Mouse (Mus musculus) hindbrain, embryonic 15.5 days (tissue): ENCODE data around the gene Gm20547. TPM values are rescaled to one million over a fixed set of nuclear protein-coding genes. Genes with fewer than 3 reads are reported as not detected.

ENCODE experiments used
- ATAC-seq: fragments of 200-750 bp; cut with Nextera tagmentation; 2 replicates; pipeline ENCODE4 v1.8.0; 2017; ENCODE audit warnings: low read depth, moderate number of reproducible peaks, moderate TSS enrichment; ENCODE audit not compliant: low FRiP score
- H3K27ac ChIP-seq: fragments of 300-500 bp; sonication (generic); replicated peaks from 2 replicates; pipeline ENCODE4 v1.5.1; 2015; ENCODE audit warnings: mild to moderate bottlenecking, inconsistent platforms
- H3K27me3 ChIP-seq: fragments of 300-500 bp; sonication (generic); 2 replicates; pipeline ENCODE4 v1.6.1; 2015; ENCODE audit warnings: control low read depth, inconsistent platforms
- H3K36me3 ChIP-seq: fragments of 300-500 bp; sonication (generic); 2 replicates; pipeline ENCODE4 v1.6.1; 2015; ENCODE audit warnings: control low read depth, inconsistent platforms
- H3K4me1 ChIP-seq: fragments of 300-500 bp; sonication (generic); replicated peaks from 2 replicates; pipeline ENCODE4 v1.6.1; 2015; ENCODE audit warnings: control low read depth, inconsistent platforms
- H3K4me2 ChIP-seq: fragments of 300-500 bp; sonication (generic); 2 replicates; pipeline ENCODE4 v1.6.1; 2015; ENCODE audit warnings: moderate library complexity, mild to moderate bottlenecking, inconsistent platforms
- H3K4me3 ChIP-seq: fragments of 300-500 bp; sonication (generic); 2 replicates; pipeline ENCODE4 v1.5.1; 2015; ENCODE audit warnings: mild to moderate bottlenecking, inconsistent platforms
- H3K9ac ChIP-seq: fragments of 300-500 bp; sonication (generic); 2 replicates; pipeline ENCODE4 v1.6.1; 2015; ENCODE audit warnings: inconsistent platforms
- H3K9me3 ChIP-seq: fragments of 300-500 bp; sonication (generic); 2 replicates; pipeline ENCODE4 v1.6.1; 2016; ENCODE audit warnings: control low read depth, inconsistent platforms
- WGBS: fragments of 180-500 bp; shearing (Covaris S2); methylation state at CpG from one replicate; pipeline ENCODE4 v1.1.7; 2015; 5-methylcytosine and 5-hydroxymethylcytosine counted together
- polyA plus RNA-seq: library from polyadenylated mRNA; unstranded; fragments of >200 nt; fragmentation: Nextera tagmentation; extraction: Ambion mirVana; gene quantifications from 2 replicates; pipeline ENCODE4 v1.2.1, GENCODE M21; 2015

Gene Gm20547
- polyA plus RNA-seq, 1 experiment from 2014 or later, result not detected

- ATAC-seq, result peak; percentile 31
- 5% methylated on average over 51 of the region's 51 CpGs for WGBS
Measured at GRCm38 (mm10) chr17:34894801-34895530, 13.1 kb upstream of the Gm20547 start.

GRCm38 (mm10) chr17:34894074-34894597 lies 12.3 kb upstream of the Gm20547 start:
- no peaks in the 10 kb centered on the region for H3K9me3 ChIP-seq
- H3K27me3 ChIP-seq, result no peaks in the 10 kb centered on the region
- H3K4me3 ChIP-seq, result peak overlapping the region; percentile 74
- H3K9ac ChIP-seq, result peak overlapping the region; percentile 81
- H3K4me1 ChIP-seq, result peaks cover 35% of the 10 kb centered on the region
- peak; percentile 92 for ATAC-seq
- 0% methylated on average over 16 of the region's 51 CpGs for WGBS
- no peaks in the 10 kb centered on the region; the same call in 1 of the 2 replicates for H3K36me3 ChIP-seq
- peak overlapping the region; percentile 91 for H3K27ac ChIP-seq
- H3K4me2 ChIP-seq, result peak overlapping the region; percentile 96

More at GRCm38 (mm10) chr17:34894801-34895530, 13.1 kb upstream of the Gm20547 start:
- Histone ChIP-seq H3K4me2 (peak overlapping the region; percentile 96), H3K4me1 (peaks cover 40% of the 10 kb centered on the region), H3K27ac (peak overlapping the region; percentile 91), H3K27me3 (no peaks in the 10 kb centered on the region), H3K9ac (peak overlapping the region; percentile 81), H3K36me3 (no peaks in the 10 kb centered on the region; the same call in 1 of the 2 replicates), H3K4me3 (peak overlapping the region; percentile 74), H3K9me3 (no peaks in the 10 kb centered on the region)

GRCm38 (mm10) chr17:34893072-34893824 lies 11.4 kb upstream of the Gm20547 start:
- Histone ChIP-seq H3K4me1 (peaks cover 35% of the 10 kb centered on the region), H3K36me3 (no peaks in the 10 kb centered on the region; the same call in 1 of the 2 replicates), H3K4me3 (peak overlapping the region; percentile 74), H3K9ac (peak overlapping the region; percentile 51), H3K4me2 (peak overlapping the region; percentile 96), H3K27ac (peak overlapping the region; percentile 91), H3K9me3 (no peaks in the 10 kb centered on the region), H3K27me3 (no peaks in the 10 kb centered on the region)
- 74% methylated on average over 12 of the region's 12 CpGs for WGBS
- no peak for ATAC-seq

- ATAC-seq, result no peak
Measured at GRCm38 (mm10) chr17:34891377-34891776, 9.5 kb upstream of the Gm20547 start.

GRCm38 (mm10) chr17:34890074-34890743 lies 8.4 kb upstream of the Gm20547 start:
- Histone ChIP-seq H3K27ac (no peak overlapping the region), H3K4me1 (peaks cover 8% of the 10 kb centered on the region), H3K9me3 (no peaks in the 10 kb centered on the region), H3K4me3 (no peak overlapping the region), H3K27me3 (no peaks in the 10 kb centered on the region), H3K4me2 (no peak overlapping the region), H3K9ac (no peak overlapping the region), H3K36me3 (no peaks in the 10 kb centered on the region)
- WGBS, result 87% methylated on average over 12 of the region's 12 CpGs
- no peak for ATAC-seq

More at GRCm38 (mm10) chr17:34891377-34891776, 9.5 kb upstream of the Gm20547 start:
- no peak overlapping the region for H3K9ac ChIP-seq
- H3K4me1 ChIP-seq, result peaks cover 20% of the 10 kb centered on the region
- no peak overlapping the region for H3K27ac ChIP-seq
- no peaks in the 10 kb centered on the region for H3K9me3 ChIP-seq
- H3K4me2 ChIP-seq, result no peak overlapping the region
- WGBS, result 97% methylated on average over 2 of the region's 2 CpGs
- H3K36me3 ChIP-seq, result no peaks in the 10 kb centered on the region; the same call in 1 of the 2 replicates
- H3K4me3 ChIP-seq, result no peak overlapping the region
- H3K27me3 ChIP-seq, result no peaks in the 10 kb centered on the region

GRCm38 (mm10) chr17:34887942-34888341 lies 6.1 kb upstream of the Gm20547 start:
- 86% methylated on average over 5 of the region's 5 CpGs for WGBS
- Histone ChIP-seq H3K4me2 (no peak overlapping the region), H3K36me3 (no peaks in the 10 kb centered on the region), H3K4me1 (no peaks in the 10 kb centered on the region), H3K4me3 (no peak overlapping the region), H3K27me3 (no peaks in the 10 kb centered on the region), H3K9me3 (no peaks in the 10 kb centered on the region), H3K9ac (no peak overlapping the region), H3K27ac (no peak overlapping the region)
- no peak for ATAC-seq

GRCm38 (mm10) chr17:34885615-34886014 lies 3.8 kb upstream of the Gm20547 start:
- Histone ChIP-seq H3K27me3 (peaks cover 8% of the 10 kb centered on the region; the same call in 1 of the 2 replicates), H3K4me2 (no peak overlapping the region), H3K27ac (no peak overlapping the region), H3K4me3 (no peak overlapping the region), H3K9ac (no peak overlapping the region), H3K36me3 (no peaks in the 10 kb centered on the region), H3K9me3 (no peaks in the 10 kb centered on the region), H3K4me1 (no peaks in the 10 kb centered on the region)
- WGBS, result 88% methylated on average over 3 of the region's 3 CpGs
- no peak for ATAC-seq

GRCm38 (mm10) chr17:34884704-34885103 lies 2.9 kb upstream of the Gm20547 start:
- H3K9me3 ChIP-seq, result no peaks in the 10 kb centered on the region
- H3K9ac ChIP-seq, result no peak overlapping the region
- no peak overlapping the region for H3K4me2 ChIP-seq
- no peaks in the 10 kb centered on the region for H3K4me1 ChIP-seq
- H3K36me3 ChIP-seq, result no peaks in the 10 kb centered on the region
- no peak overlapping the region for H3K27ac ChIP-seq
- no peak for ATAC-seq
- no peak overlapping the region for H3K4me3 ChIP-seq
- peaks cover 8% of the 10 kb centered on the region; the same call in 1 of the 2 replicates for H3K27me3 ChIP-seq
- WGBS, result 87% methylated on average over 6 of the region's 6 CpGs

GRCm38 (mm10) chr17:34883332-34883731 lies 1.5 kb upstream of the Gm20547 start:
- H3K9me3 ChIP-seq, result no peaks in the 10 kb centered on the region
- no peaks in the 10 kb centered on the region for H3K36me3 ChIP-seq
- no peak overlapping the region for H3K4me3 ChIP-seq
- H3K27me3 ChIP-seq, result peaks cover 8% of the 10 kb centered on the region; the same call in 1 of the 2 replicates
- no peak; the same call in 1 of the 2 replicates for ATAC-seq
- H3K27ac ChIP-seq, result no peak overlapping the region
- H3K9ac ChIP-seq, result no peak overlapping the region
- no peaks in the 10 kb centered on the region for H3K4me1 ChIP-seq
- no peak overlapping the region for H3K4me2 ChIP-seq
- 54% methylated on average over 3 of the region's 3 CpGs for WGBS

- Histone ChIP-seq H3K27me3 (peaks cover 8% of the 10 kb centered on the region; the same call in 1 of the 2 replicates), H3K4me1 (no peaks in the 10 kb centered on the region), H3K4me3 (no peak overlapping the region), H3K36me3 (no peaks in the 10 kb centered on the region), H3K4me2 (no peak overlapping the region), H3K9me3 (no peaks in the 10 kb centered on the region), H3K27ac (no peak overlapping the region), H3K9ac (no peak overlapping the region)
- ATAC-seq, result no peak
Measured at GRCm38 (mm10) chr17:34881166-34881565, 676 bp downstream of the Gm20547 start.

- H3K27me3 ChIP-seq, result peaks cover 8% of the 10 kb centered on the region; the same call in 1 of the 2 replicates
- no peaks in the 10 kb centered on the region for H3K36me3 ChIP-seq
- no peak within 1 kb of the TSS for H3K27ac ChIP-seq
- 65% methylated on average over 11 of the region's 11 CpGs for WGBS
- no peak for ATAC-seq
- no peaks in the 10 kb centered on the region for H3K4me1 ChIP-seq
- no peak within 1 kb of the TSS for H3K4me3 ChIP-seq
- H3K9ac ChIP-seq, result no peak within 1 kb of the TSS
- no peak within 1 kb of the TSS for H3K4me2 ChIP-seq
- no peaks in the 10 kb centered on the region for H3K9me3 ChIP-seq
Measured at GRCm38 (mm10) chr17:34879336-34879879, 2.4 kb downstream of the Gm20547 start, which contains the start of gene Zbtb12. TSS of gene Zbtb12 (plus strand) at chr17:34879483.
